Mouse (Mus musculus) cerebellum, adult 9-11 months (tissue): Measurements from ENCODE around the gene Efcab2.

Experiments
- DNase-seq: peaks from one replicate; pipeline ENCODE4 v3.0.0; 2022

Efcab2 gene

DNA sequence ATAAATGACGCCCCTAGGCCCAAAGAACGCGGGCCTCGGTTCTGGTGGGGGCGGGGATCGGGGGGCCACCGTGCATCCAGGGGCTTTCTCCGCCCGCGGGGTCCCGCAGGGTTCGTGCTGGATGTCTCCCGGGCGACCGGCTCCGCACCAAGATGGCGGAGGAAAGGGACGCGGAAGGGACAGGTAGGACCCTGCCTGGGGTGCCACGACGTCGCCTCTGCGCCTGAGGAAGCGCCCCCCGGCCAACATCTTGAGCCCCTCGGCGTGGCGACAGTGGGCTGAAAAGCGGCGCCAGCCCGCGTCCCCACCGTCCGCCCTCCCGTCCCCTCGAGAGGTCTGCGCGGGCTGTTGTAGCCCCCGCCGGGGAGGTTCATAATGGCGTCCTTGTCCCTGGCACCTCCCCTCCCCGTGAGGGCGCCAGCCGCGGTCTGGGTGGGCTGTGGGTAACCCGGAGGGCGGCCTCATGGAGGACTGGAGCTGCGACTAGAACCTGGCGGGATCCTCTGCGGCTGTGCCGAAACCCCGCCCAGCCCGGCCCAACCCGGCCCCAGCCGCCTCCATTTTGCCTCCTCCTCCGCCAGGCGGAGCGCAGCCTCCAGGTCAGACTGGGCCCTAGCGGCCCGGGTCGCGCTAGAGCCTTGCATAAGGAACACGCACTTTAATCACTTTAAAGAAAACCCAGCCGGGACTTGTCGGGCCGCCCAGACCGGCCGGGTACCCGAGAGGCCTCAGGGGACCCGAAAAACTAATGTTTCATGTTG, at the start of gene Efcab2:
Gene Efcab2, plus strand, starts transcription at position 135 of the 761 bp plus-strand sequence.
- DNase-seq: peak; percentile 94

GRCm38 (mm10) chr1:178357776-178358710, 47.8 kb upstream of the Efcab2 start:
- no peak for DNase-seq

- no peak for DNase-seq
Observed at GRCm38 (mm10) chr1:178360264-178360663, 45.6 kb upstream of the Efcab2 start.

- no peak for DNase-seq
Observed at GRCm38 (mm10) chr1:178360702-178361101, 45.2 kb upstream of the Efcab2 start.

DNA sequence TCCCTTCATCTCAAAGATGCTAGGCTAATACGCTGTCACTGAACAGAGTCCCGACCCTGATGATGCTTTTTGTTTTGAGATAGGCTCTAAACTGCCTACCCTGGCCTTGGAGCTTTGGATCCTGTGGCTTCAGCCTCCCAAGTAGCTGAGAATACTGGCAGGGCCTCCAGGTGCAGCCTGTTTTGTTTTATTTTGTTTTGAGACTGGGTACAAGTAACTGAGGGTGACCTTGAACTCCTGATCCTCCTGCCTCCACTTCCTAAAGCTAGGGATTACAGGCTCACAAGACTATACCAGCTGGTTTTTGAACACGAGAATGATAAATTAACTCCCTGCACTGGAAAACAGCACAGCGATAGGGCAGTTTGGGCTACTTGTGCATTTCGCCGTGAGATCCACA, 40.7 kb upstream of the Efcab2 start:
- no peak for DNase-seq

DNA sequence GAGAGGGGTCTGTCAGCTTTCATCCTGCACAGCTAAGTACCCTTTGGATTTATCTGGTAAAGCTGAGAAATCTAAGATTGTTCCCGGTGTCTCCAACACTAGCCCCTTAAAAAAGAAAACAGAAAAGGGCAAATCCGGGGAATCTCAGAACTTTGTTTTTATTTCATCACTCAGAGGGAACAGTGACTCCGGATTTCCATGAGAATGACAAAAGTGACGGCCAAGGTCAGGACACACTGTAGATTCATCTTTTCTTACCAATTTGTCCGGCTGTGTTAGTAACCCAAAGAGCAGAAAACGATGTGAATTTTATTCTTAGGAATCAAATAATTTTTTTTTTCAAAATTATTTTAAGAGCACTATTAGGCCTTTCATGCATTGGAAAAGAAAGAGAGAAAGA, 37.8 kb upstream of the Efcab2 start:
- no peak for DNase-seq

- DNase-seq: peak; percentile 98
Observed at GRCm38 (mm10) chr1:178368548-178369271, 37.2 kb upstream of the Efcab2 start.

DNA sequence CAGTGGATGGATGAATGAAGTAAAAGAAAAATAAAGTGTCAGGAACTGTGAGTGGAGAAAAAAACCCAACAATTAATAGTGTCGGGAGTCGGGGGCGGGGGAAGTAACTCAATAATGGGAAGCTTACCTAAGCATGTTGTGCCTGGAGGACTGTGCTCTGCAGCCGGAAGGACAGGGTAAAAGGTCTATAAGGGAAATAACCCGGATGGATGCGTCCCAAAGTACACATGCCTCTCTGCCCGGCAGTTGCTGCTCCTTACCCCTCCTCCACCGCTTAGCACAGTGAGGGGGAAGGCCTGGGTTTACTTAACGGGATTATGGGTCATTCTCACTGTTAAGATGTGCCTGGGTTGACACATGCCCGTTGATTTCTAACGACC, 36.6 kb upstream of the Efcab2 start:
- DNase-seq: peak; percentile 78

- no peak for DNase-seq
Observed at GRCm38 (mm10) chr1:178372681-178373080, 33.2 kb upstream of the Efcab2 start.

- no peak for DNase-seq
Observed at GRCm38 (mm10) chr1:178375381-178375780, 30.5 kb upstream of the Efcab2 start.

DNA sequence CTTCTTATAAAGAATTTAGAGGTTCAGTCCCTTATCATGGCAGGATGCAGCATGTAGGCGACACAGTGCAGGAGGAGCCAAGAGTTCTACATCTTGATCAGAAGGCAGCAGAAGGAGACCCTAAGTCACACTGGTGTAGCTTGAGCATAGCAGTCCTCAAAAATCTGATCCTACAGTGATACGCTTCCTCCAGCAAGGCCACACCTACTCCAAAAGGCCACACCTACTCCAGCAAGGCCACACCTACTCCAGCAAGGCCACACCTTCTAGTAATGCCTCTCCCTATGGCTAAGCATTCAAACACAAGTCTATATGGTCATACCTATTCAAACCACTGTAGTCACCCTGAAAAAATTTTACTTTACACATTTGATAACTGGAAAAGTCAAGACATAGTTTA, 29.8 kb upstream of the Efcab2 start:
- DNase-seq: no peak

DNA sequence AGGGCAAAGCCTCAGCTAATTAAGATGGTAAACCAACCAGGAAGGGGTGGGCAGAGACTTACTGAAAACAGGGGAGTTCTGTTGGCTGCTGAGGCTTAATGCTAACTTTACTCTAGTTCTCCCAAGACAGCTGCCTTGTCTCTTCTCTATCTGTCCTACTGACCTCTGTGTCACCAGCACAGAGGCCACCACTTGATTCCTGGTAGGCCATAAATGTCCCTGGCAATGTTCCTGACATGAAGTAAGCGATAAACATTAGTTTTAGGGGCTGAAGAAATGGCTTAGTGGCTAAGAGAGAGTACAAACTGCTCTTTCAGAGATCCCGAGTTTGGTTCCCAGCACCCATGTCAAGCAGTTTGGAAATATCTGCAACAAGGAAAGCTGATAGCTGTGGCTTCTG, 29.0 kb upstream of the Efcab2 start:
- DNase-seq: no peak

- no peak for DNase-seq
Observed at GRCm38 (mm10) chr1:178378115-178378514, 27.8 kb upstream of the Efcab2 start.

DNA sequence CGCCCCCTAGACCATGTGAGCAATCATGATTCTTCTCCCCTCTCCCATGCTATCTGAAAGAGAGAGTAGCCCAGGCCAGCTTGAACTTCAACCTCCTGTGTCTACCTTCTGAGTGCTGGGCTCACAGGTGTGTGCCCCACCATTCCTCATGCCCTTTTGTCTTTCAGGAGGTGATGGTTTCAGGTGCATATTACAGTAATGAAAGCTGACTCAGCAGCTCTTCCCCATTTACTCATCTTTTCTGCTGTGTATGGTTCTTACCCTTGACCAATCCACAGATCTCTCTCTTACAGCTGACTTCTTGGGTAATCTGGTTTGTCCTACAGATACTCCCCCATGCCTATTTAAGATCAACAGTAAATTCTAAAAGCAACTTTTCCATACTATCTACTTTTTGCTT, 26.7 kb upstream of the Efcab2 start:
- DNase-seq: no peak

- no peak for DNase-seq
Observed at GRCm38 (mm10) chr1:178382165-178382564, 23.7 kb upstream of the Efcab2 start.

- no peak for DNase-seq
Observed at GRCm38 (mm10) chr1:178388802-178389201, 17.1 kb upstream of the Efcab2 start.

DNA sequence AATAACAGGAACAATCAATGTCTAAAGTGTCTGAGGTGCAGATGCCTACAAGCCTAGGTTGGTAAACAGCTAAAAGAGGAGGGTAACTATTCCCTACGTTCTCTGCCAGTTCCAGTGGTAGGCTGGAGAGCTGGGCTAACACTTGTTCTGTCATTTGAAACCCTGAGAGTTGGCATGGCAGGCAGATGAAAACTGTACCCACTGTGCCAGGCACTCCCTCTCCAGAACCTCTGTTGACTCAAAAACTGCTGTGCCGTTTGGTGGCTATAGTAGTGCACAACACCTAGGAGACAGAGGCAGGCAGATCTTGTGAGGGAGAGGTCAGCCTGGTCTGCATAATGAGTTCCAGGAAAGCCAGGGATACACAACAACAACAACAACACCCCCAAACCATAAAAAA, 16.5 kb upstream of the Efcab2 start:
- no peak for DNase-seq

DNA sequence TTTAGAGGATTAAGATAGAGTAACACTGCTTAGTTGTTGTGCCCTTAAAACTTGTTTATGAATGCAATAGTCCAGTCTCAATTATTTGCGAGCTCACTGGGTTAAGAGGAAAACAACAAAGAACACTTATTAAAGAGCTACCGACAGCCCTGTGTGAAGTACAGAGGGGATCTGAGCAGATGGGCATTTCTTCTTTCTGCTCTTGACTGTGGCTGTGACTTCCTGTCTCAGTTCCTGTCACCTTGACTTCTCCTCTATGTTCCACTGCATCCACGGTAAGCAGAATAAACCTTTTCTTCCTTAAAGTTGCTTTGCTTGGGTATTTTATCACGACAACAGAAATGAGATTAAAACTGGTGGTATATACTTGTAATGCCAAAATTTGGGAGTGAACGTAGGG, 12.9 kb upstream of the Efcab2 start:
- DNase-seq: no peak

DNA sequence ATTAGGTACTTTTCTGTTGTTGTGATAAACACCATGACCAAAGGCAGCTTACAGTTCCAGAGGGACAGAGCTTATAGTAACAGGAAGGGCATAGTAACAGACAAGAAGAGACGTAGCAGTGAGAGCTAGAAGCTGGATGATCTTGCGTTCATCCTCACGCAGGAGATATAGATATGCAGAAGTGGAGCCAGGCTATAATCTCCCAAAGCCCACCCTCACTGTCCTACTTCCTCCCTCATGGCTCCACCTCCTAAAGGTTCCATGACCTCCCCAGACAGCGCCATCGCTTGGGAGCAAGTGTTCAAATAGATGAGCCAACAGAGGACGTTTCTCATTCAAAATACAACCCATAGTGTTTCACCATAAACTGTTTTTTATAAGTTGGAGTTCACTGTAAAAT, 10.8 kb upstream of the Efcab2 start:
- no peak for DNase-seq

DNA sequence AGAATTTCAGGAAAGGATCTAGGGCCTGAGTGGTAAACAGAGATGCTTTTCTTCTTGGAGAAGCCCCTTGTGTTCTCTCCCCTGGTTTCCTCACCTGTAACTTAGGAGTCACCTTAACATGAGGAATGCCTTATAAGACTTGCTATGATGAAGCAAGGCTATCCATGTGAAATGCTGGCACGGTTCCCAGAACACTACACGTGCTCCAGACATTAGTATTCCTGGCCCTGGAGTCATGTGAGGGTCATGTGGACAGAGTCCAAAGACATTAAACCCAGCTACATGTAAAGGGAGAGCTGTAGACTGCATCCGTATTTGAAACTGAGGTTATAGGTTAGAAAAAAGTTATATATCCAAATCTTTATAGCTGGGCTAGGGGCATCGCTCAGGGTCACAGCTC, 9.5 kb upstream of the Efcab2 start:
- DNase-seq: no peak

DNA sequence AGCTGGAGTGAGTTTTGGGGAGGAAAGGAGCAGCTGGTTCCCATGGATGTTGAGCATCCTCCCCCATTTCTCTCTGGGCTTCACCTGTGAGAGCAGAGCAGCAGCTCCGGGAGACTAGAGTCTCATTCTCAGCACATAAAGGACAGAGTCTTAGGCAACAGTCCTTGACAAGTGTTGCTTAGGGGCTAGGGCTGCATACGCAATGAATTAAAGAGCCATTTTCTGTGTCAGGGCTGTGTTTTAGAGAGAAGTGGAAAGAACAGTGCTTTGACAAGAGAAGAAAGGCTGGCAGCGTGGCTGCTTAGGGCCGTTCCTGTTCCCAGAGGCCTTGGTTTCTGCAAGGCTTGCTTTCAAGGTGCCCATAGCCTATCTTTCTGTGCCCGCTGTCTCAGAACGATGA, 6.0 kb upstream of the Efcab2 start:
- DNase-seq: no peak

DNA sequence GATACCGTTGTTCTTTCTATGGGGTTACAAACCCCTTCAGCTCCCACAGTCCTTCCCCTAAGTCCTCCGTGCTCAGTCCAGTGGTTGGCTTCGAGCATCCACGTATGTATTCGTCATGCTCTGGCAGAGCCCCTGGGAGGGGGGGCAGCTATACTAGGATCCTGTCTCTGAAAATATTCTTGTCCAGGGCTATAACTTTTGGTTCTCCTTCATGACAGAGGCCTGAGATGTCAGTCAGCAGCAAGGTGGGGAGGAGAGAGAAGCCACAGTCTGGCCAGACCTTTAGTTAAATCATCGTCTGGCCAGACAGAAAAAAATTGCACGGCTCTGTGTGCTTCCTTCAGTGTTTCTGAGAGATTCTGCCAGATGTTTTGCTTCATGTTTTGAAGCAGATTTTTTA, 5.2 kb upstream of the Efcab2 start:
- no peak for DNase-seq

GRCm38 (mm10) chr1:178401960-178402359, 3.9 kb upstream of the Efcab2 start:
- DNase-seq: no peak
